Mouse (Mus musculus): ENCODE results near the gene Tcf20. TPM values are rescaled to one million over a fixed set of nuclear protein-coding genes. Genes with fewer than 3 reads are reported as not detected.

Tcf20 gene
- polyA plus RNA-seq, 1 experiment from 2014 or later: 3.0 TPM

GRCm38 (mm10) chr15:82955286-82955685 lies 32.4 kb downstream of the Tcf20 start:
- H3K4me2 ChIP-seq: no peak overlapping the region
- 63% methylated on average over 8 of the region's 8 CpGs for WGBS (ENCODE audit: insufficient replicate concordance)
- no peaks in the 10 kb centered on the region for H3K36me3 ChIP-seq
- ATAC-seq (ENCODE audit: low read depth): no peak
- no peaks in the 10 kb centered on the region for H3K9me3 ChIP-seq (replicated peaks)
- peaks cover 85% of the 10 kb centered on the region for H3K27me3 ChIP-seq
- H3K9ac ChIP-seq: no peak overlapping the region
- no peak overlapping the region for H3K4me3 ChIP-seq (replicated peaks)
- H3K27ac ChIP-seq: no peak overlapping the region
- no peak for DNase-seq
- H3K4me1 ChIP-seq (replicated peaks): peaks cover 3% of the 10 kb centered on the region; the same call in 1 of the 2 replicates

DNA sequence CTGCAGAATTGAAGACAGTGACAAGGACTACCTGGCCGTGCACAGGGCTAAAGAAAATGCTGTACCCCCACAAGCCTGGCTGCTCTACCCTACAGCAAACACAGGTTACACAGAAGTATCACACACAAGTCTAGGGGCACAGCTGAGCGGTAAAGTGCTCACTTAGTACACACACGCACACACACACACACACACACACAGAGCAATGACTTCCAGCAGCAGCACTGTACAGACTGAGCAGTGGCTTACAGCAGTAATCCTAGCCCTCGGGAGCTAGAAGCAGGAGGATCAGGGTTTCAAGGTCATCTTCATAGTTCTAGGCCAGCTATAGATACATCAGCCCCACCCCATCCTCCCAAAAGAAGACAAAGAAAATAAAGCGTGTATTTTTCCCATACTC lies 33.6 kb downstream of the Tcf20 start:
- DNase-seq (no peak), ATAC-seq (ENCODE audit: low read depth) (no peak)
- Histone ChIP-seq H3K36me3 (no peaks in the 10 kb centered on the region), H3K27me3 (peaks cover 73% of the 10 kb centered on the region), H3K4me1 (replicated peaks) (peaks cover 3% of the 10 kb centered on the region; the same call in 1 of the 2 replicates), H3K9me3 (replicated peaks) (no peaks in the 10 kb centered on the region), H3K27ac (no peak overlapping the region), H3K9ac (no peak overlapping the region), H3K4me2 (no peak overlapping the region), H3K4me3 (replicated peaks) (no peak overlapping the region)
- 54% methylated on average over 5 of the region's 5 CpGs for WGBS (ENCODE audit: insufficient replicate concordance)

DNA sequence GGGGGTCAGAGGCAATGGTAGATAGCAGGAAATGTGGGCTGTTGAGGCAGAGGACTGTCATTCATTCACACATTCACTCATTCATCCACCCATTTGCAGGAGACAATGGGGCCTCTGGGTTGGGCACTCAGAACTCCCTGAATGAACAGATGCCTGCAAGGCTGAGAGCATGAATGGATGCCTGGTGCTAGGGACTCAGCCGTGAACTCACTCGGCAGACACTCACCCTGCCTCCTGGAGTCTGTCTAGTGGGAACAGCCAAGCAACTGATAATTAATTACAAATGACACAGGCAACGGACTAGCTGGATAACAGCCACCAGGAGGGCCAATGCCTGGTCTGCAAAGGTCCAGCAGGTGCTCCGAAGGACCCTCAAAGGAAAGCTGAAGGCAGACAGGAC lies 34.6 kb downstream of the Tcf20 start:
- 43% methylated on average over 4 of the region's 4 CpGs for WGBS (ENCODE audit: insufficient replicate concordance)

DNA sequence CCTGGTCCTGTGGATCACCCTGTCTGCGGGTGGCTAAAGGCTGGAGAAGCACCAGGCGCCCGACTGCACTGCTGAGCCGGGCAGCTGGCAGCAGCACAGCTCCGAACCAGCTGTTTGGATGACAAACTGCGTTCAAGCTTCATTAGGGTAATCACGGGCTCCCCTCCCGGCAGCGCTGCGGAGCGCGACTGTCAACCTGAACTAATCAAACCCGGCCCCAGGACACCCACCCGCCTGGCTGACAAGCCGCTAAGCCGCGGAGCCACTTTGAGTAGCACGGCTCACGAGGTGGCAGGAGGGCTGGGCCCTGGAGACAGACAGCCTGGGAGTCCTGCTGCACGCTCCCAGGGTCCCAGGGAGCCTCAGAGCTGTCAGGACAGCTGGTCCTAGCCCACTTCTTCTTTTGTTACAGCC lies 35.4 kb downstream of the Tcf20 start:
- no peak overlapping the region for H3K9ac ChIP-seq
- no peak overlapping the region for H3K27ac ChIP-seq
- no peak overlapping the region for H3K4me3 ChIP-seq (replicated peaks)
- H3K27me3 ChIP-seq: peaks cover 56% of the 10 kb centered on the region
- no peak overlapping the region for H3K4me2 ChIP-seq
- H3K36me3 ChIP-seq: no peaks in the 10 kb centered on the region
- ATAC-seq (ENCODE audit: low read depth): no peak
- WGBS (ENCODE audit: insufficient replicate concordance): 8% methylated on average over 20 of the region's 20 CpGs
- DNase-seq: no peak
- no peaks in the 10 kb centered on the region for H3K9me3 ChIP-seq (replicated peaks)
- H3K4me1 ChIP-seq (replicated peaks): no peaks in the 10 kb centered on the region

More for the DNA sequence above, 34.6 kb downstream of the Tcf20 start:
- H3K36me3 ChIP-seq: no peaks in the 10 kb centered on the region
- ATAC-seq (ENCODE audit: low read depth) (no peak), DNase-seq (no peak)
- H3K9me3 ChIP-seq (replicated peaks): no peaks in the 10 kb centered on the region
- H3K27me3 ChIP-seq: peaks cover 64% of the 10 kb centered on the region
- H3K4me3 ChIP-seq (replicated peaks): no peak overlapping the region
- H3K9ac ChIP-seq: no peak overlapping the region
- no peak overlapping the region for H3K4me2 ChIP-seq
- peaks cover under 1% of the 10 kb centered on the region; the same call in 1 of the 2 replicates for H3K4me1 ChIP-seq (replicated peaks)
- no peak overlapping the region for H3K27ac ChIP-seq

DNA sequence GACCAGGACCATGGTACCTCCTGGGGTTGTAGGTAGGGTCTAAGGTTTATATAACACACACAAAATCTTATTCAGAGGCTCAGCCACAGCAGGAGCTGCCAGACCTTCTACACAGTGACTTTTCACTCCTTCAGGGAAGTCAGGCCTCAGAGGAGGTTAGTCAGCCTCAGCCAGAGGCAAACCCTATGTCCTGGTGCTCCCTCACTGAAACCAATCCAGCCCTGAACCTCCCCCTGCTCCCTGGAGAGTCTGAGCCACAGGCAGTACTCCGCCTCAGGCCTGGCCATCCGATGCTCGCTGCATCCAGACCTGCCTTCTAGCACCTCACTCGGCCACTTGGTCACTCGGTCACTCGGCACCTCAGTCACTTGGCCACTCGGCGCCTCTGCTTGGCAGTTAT lies 37.4 kb downstream of the Tcf20 start:
- H3K27ac ChIP-seq: no peak overlapping the region

GRCm38 (mm10) chr15:82947431-82947830 lies 40.2 kb downstream of the Tcf20 start:
- Histone ChIP-seq H3K4me1 (replicated peaks) (no peaks in the 10 kb centered on the region), H3K27me3 (peaks cover 21% of the 10 kb centered on the region), H3K4me3 (replicated peaks) (no peak overlapping the region), H3K36me3 (no peaks in the 10 kb centered on the region), H3K9ac (no peak overlapping the region), H3K27ac (no peak overlapping the region), H3K4me2 (no peak overlapping the region), H3K9me3 (replicated peaks) (no peaks in the 10 kb centered on the region)
- ATAC-seq (ENCODE audit: low read depth): no peak
- 50% methylated on average over 5 of the region's 5 CpGs for WGBS (ENCODE audit: insufficient replicate concordance)
- DNase-seq: no peak

More for the DNA sequence above, 37.4 kb downstream of the Tcf20 start:
- Histone ChIP-seq H3K4me1 (replicated peaks) (no peaks in the 10 kb centered on the region), H3K36me3 (no peaks in the 10 kb centered on the region), H3K4me2 (no peak overlapping the region), H3K9ac (no peak overlapping the region), H3K9me3 (replicated peaks) (no peaks in the 10 kb centered on the region), H3K27me3 (peaks cover 49% of the 10 kb centered on the region), H3K4me3 (replicated peaks) (no peak overlapping the region)
- no peak for ATAC-seq (ENCODE audit: low read depth)
- 42% methylated on average over 8 of the region's 8 CpGs for WGBS (ENCODE audit: insufficient replicate concordance)
- DNase-seq: no peak

- no peak overlapping the region for H3K4me2 ChIP-seq
- no peaks in the 10 kb centered on the region for H3K9me3 ChIP-seq (replicated peaks)
- no peak overlapping the region for H3K27ac ChIP-seq
- H3K36me3 ChIP-seq: no peaks in the 10 kb centered on the region
- 59% methylated on average over 9 of the region's 9 CpGs for whole genome bisulfite sequencing (ENCODE audit: insufficient replicate concordance)
- no peak overlapping the region for H3K4me3 ChIP-seq (replicated peaks)
- ATAC-seq (ENCODE audit: low read depth): no peak
- H3K9ac ChIP-seq: no peak overlapping the region
- no peaks in the 10 kb centered on the region; the same call in 1 of the 2 replicates for H3K27me3 ChIP-seq
- no peak for DNase-seq
- no peaks in the 10 kb centered on the region for H3K4me1 ChIP-seq (replicated peaks)
Observed at GRCm38 (mm10) chr15:82944479-82945195, 43.0 kb downstream of the Tcf20 start.

DNA sequence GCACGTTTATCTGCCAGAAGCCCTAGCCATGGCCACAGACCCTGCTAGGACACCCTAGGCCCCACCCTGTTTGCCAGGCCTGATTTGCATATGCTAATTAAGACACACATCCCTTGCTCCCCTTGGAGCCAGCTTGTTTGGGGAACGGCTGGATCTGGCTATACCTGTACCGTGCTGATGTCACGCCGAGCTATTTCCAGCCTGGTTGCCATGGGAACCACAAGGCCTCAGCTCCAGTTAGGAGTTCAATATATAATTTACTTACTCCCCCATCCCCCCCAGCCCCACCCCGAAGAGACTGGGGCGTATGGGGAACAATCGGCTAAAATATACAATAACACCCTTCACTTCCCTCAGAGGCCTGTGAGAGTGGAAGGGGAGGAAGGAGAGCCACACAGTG lies 45.9 kb downstream of the Tcf20 start:
- Histone ChIP-seq H3K4me2 (no peak overlapping the region), H3K4me3 (replicated peaks) (no peak overlapping the region), H3K36me3 (no peaks in the 10 kb centered on the region), H3K27ac (no peak overlapping the region), H3K9me3 (replicated peaks) (no peaks in the 10 kb centered on the region), H3K27me3 (peaks cover 7% of the 10 kb centered on the region; the same call in 1 of the 2 replicates), H3K9ac (no peak overlapping the region), H3K4me1 (replicated peaks) (no peaks in the 10 kb centered on the region)
- DNase-seq (no peak), ATAC-seq (ENCODE audit: low read depth) (no peak)
- WGBS (ENCODE audit: insufficient replicate concordance): 72% methylated on average over 8 of the region's 8 CpGs

DNA sequence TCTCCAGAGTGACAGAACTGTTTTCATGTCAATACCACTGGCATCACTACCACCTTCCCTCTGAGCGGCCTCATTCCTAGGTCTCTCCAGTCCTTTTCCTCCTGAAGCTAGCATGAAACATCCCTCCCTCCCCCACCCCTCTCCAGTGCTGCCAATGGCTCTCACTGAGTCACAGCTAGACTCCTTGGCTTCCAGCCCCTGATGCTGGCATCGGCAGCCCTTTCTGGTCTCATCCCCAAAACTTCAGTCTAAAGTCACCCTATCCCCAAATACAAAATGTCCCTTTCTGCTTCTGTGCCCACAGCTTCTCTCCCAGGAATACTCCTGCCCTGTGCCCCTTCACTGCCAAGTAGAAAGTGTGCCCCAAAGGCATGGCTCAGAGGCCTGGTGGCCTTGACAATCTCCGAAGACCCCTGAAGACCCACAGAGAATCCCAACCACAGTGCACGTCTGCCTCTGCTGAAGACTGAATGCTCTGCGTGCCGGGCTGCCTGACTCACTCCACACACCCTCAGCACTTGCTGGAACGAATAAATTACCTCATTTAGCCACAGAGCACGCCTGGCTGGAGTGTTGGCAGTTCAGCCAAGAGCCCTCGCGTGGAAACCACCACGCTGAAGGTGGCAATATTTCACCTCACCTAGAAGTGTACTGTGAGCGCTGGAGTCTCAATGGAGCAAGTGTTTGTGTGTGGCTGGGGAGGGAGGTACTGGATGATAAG lies 47.0 kb downstream of the Tcf20 start:
- H3K27ac ChIP-seq: no peak overlapping the region
- ATAC-seq (ENCODE audit: low read depth) (no peak), DNase-seq (no peak)
- H3K9ac ChIP-seq: no peak overlapping the region
- no peak overlapping the region for H3K4me3 ChIP-seq (replicated peaks)
- 57% methylated on average over 12 of the region's 12 CpGs for WGBS (ENCODE audit: insufficient replicate concordance)
- no peaks in the 10 kb centered on the region for H3K36me3 ChIP-seq
- no peaks in the 10 kb centered on the region for H3K9me3 ChIP-seq (replicated peaks)
- H3K27me3 ChIP-seq: peaks cover 7% of the 10 kb centered on the region; the same call in 1 of the 2 replicates
- H3K4me2 ChIP-seq: no peak overlapping the region
- no peaks in the 10 kb centered on the region for H3K4me1 ChIP-seq (replicated peaks)

DNA sequence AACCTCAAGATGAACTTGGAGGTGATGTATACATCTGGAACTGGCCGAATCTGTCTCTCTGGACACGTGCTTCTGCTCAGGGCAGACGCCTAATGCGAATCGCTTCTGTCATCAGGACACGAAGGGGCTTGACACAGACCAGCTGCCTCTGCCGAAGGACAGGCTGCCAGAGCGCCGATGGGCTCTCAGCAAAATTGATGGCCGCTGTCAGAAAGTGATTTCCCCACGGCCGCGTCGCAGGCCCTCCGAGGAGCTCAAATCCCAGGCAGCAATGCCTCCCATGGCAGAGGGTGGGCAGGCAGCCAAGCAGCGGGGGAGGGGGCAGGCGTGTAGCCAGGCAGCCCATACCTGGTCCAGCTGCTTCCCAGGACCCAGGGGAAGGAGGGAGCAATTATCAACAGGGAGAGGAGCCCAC lies 49.5 kb downstream of the Tcf20 start:
- 50% methylated on average over 17 of the region's 17 CpGs for WGBS (ENCODE audit: insufficient replicate concordance)
- ATAC-seq (ENCODE audit: low read depth) (no peak), DNase-seq (no peak)
- no peak overlapping the region for H3K27ac ChIP-seq
- no peaks in the 10 kb centered on the region for H3K9me3 ChIP-seq (replicated peaks)
- H3K4me1 ChIP-seq (replicated peaks): no peaks in the 10 kb centered on the region
- no peak overlapping the region for H3K4me2 ChIP-seq
- H3K4me3 ChIP-seq (replicated peaks): no peak overlapping the region
- no peaks in the 10 kb centered on the region for H3K36me3 ChIP-seq
- H3K9ac ChIP-seq: no peak overlapping the region
- peaks cover 7% of the 10 kb centered on the region; the same call in 1 of the 2 replicates for H3K27me3 ChIP-seq

GRCm38 (mm10) chr15:82937428-82937992 lies 50.2 kb downstream of the Tcf20 start:
- no peak overlapping the region for H3K27ac ChIP-seq
- no peak overlapping the region for H3K4me2 ChIP-seq
- no peaks in the 10 kb centered on the region for H3K9me3 ChIP-seq (replicated peaks)
- no peak overlapping the region for H3K4me3 ChIP-seq (replicated peaks)
- ATAC-seq (ENCODE audit: low read depth) (no peak), DNase-seq (no peak)
- H3K27me3 ChIP-seq: peaks cover 7% of the 10 kb centered on the region; the same call in 1 of the 2 replicates
- no peaks in the 10 kb centered on the region for H3K36me3 ChIP-seq
- no peaks in the 10 kb centered on the region for H3K4me1 ChIP-seq (replicated peaks)
- 48% methylated on average over 5 of the region's 5 CpGs for WGBS (ENCODE audit: insufficient replicate concordance)
- no peak overlapping the region for H3K9ac ChIP-seq

Measured in liver, embryonic 13.5 days (tissue).